Mouse (Mus musculus) MEL (cell line): ENCODE measurements at regions not wholly inside any gene's neighbourhood (a gene's known extent, or its start where the extent isn't known, plus 50 kb on each side); places are given as distances from the start of the nearest gene placed in this dataset.

Experiments
- DNase-seq: peaks from one replicate; pipeline ENCODE4 v3.0.0; 2011; ENCODE audit warnings: low read depth, low spot score
- H3K27ac ChIP-seq: 2 replicates; pipeline ENCODE4 v1.5.1; 2012; ENCODE audit warnings: low read depth, mild to moderate bottlenecking, control low read depth, low read length, moderate library complexity; ENCODE audit not compliant: control insufficient read depth
- H3K27me3 ChIP-seq, 2 experiments: fragments of 150-350 bp in 1 of 2; sonication (generic) in 1 of 2; 2 replicates each; pipeline ENCODE4 v1.6.1; 2012; ENCODE audit warnings: low read length in 2 of 2, mild to moderate bottlenecking in 2 of 2, improper control_type of control experiment in 1 of 2, moderate library complexity in 1 of 2; ENCODE audit not compliant: insufficient read depth in 2 of 2, control insufficient read depth in 1 of 2
- H3K36me3 ChIP-seq, 2 experiments: 2 replicates each; pipeline ENCODE4 v1.6.1; 2012 to 2014; ENCODE audit warnings: low read length in 2 of 2, improper control_type of control experiment in 1 of 2, inconsistent platforms in 1 of 2, mild to moderate bottlenecking in 1 of 2; ENCODE audit not compliant: insufficient read depth in 2 of 2, control insufficient read depth in 1 of 2
- H3K4me1 ChIP-seq, 2 experiments: fragments of 150-350 bp in 1 of 2; sonication (generic) in 1 of 2; 2 replicates each; pipeline ENCODE4 v1.6.1; 2012; ENCODE audit warnings: low read length in 2 of 2, improper control_type of control experiment in 1 of 2, mild to moderate bottlenecking in 1 of 2; ENCODE audit not compliant: insufficient read depth in 2 of 2, control insufficient read depth in 1 of 2
- H3K4me3 ChIP-seq, 2 experiments: fragments of 150-350 bp in 1 of 2; sonication (generic) in 1 of 2; 2 replicates each; pipeline ENCODE4 v1.5.1; 2012; ENCODE audit warnings: low read depth in 2 of 2, low read length in 2 of 2, mild to moderate bottlenecking in 2 of 2, moderate library complexity in 2 of 2, control low read depth in 1 of 2, improper control_type of control experiment in 1 of 2; ENCODE audit not compliant: control insufficient read depth in 1 of 2, insufficient read depth in 1 of 2
- H3K79me2 ChIP-seq: 2 replicates; pipeline ENCODE4 v1.6.1; 2012; ENCODE audit warnings: mild to moderate bottlenecking, low read length, moderate library complexity; ENCODE audit not compliant: control insufficient read depth, poor library complexity, insufficient read depth
- H3K9ac ChIP-seq: 2 replicates; pipeline ENCODE4 v1.6.1; 2012; ENCODE audit warnings: low read depth, mild to moderate bottlenecking, control low read depth, low read length, moderate library complexity; ENCODE audit not compliant: control insufficient read depth, poor library complexity, severe bottlenecking
- H3K9me3 ChIP-seq: fragments of 150-350 bp; sonication (generic); replicated peaks from 2 replicates; pipeline ENCODE4 v1.6.1; 2012; ENCODE audit warnings: mild to moderate bottlenecking, low read length, improper control_type of control experiment, moderate library complexity; ENCODE audit not compliant: insufficient read depth
- BHLHE40 ChIP-seq: IDR thresholded peaks from 2 replicates; pipeline ENCODE4 v1.6.1; 2012; ENCODE audit warnings: low read depth, mild to moderate bottlenecking, inconsistent platforms, low read length, improper control_type of control experiment, borderline replicate concordance
- CHD1 ChIP-seq: IDR thresholded peaks from 2 replicates; pipeline ENCODE4 v1.6.1; 2012; ENCODE audit warnings: low read depth, mild to moderate bottlenecking, inconsistent platforms, low read length, improper control_type of control experiment
- EP300 ChIP-seq, 2 experiments: IDR thresholded peaks; 2 replicates each; pipeline ENCODE4 v1.6.1; 2011; ENCODE audit warnings: improper control_type of control experiment in 2 of 2, low read length in 2 of 2, low read depth in 1 of 2, mild to moderate bottlenecking in 1 of 2
- ETS1 ChIP-seq: IDR thresholded peaks from 2 replicates; pipeline ENCODE4 v1.6.1; 2012; ENCODE audit warnings: low read depth, mild to moderate bottlenecking, inconsistent platforms, low read length, improper control_type of control experiment, moderate library complexity
- GATA1 ChIP-seq: IDR thresholded peaks from 2 replicates; pipeline ENCODE4 v1.6.1; 2011; ENCODE audit warnings: low read depth, low read length, improper control_type of control experiment
- HCFC1 ChIP-seq: IDR thresholded peaks from 2 replicates; pipeline ENCODE4 v1.6.1; 2012; ENCODE audit warnings: low read depth, mild to moderate bottlenecking, inconsistent platforms, low read length, improper control_type of control experiment, moderate library complexity
- JUND ChIP-seq: IDR thresholded peaks from 2 replicates; pipeline ENCODE4 v1.6.1; 2011; ENCODE audit warnings: low read depth, mild to moderate bottlenecking, improper control_type of control experiment, low read length
- MXI1 ChIP-seq: IDR thresholded peaks from 2 replicates; pipeline ENCODE4 v1.6.1; 2011; ENCODE audit warnings: mild to moderate bottlenecking, low read depth, low read length, improper control_type of control experiment
- NRF1 ChIP-seq: IDR thresholded peaks from 2 replicates; pipeline ENCODE4 v1.6.1; 2014; ENCODE audit warnings: low read depth, mild to moderate bottlenecking, inconsistent platforms, low read length, improper control_type of control experiment, moderate library complexity; ENCODE audit not compliant: poor library complexity, insufficient read depth, severe bottlenecking
- POLR2AphosphoS5 ChIP-seq: IDR thresholded peaks from 2 replicates; pipeline ENCODE4 v1.6.1; 2012; ENCODE audit warnings: low read depth, borderline replicate concordance, mild to moderate bottlenecking, inconsistent platforms, low read length, moderate library complexity, mixed read lengths
- RAD21 ChIP-seq: IDR thresholded peaks from 2 replicates; pipeline ENCODE4 v1.6.1; 2011; ENCODE audit warnings: mild to moderate bottlenecking, low read depth, low read length, improper control_type of control experiment
- RCOR1 ChIP-seq: IDR thresholded peaks from 2 replicates; pipeline ENCODE4 v1.6.1; 2012; ENCODE audit warnings: low read depth, mild to moderate bottlenecking, inconsistent platforms, low read length, improper control_type of control experiment
- SIN3A ChIP-seq: IDR thresholded peaks from 2 replicates; pipeline ENCODE4 v1.6.1; 2012; ENCODE audit warnings: low read length, improper control_type of control experiment, inconsistent platforms
- TAL1 ChIP-seq: IDR thresholded peaks from 2 replicates; pipeline ENCODE4 v1.6.1; 2012; ENCODE audit warnings: mild to moderate bottlenecking, inconsistent platforms, low read length, moderate library complexity, mixed read lengths
- TBP ChIP-seq: IDR thresholded peaks from 2 replicates; pipeline ENCODE4 v1.8.0; 2011; ENCODE audit warnings: low read depth, low read length, improper control_type of control experiment
- USF1 ChIP-seq: IDR thresholded peaks from 2 replicates; pipeline ENCODE4 v1.6.1; 2014; ENCODE audit warnings: low read depth, mild to moderate bottlenecking, inconsistent platforms, low read length, improper control_type of control experiment, moderate library complexity
- USF2 ChIP-seq, 2 experiments: IDR thresholded peaks; 2 replicates each; pipeline ENCODE4 v1.6.1; 2011 to 2012; ENCODE audit warnings: improper control_type of control experiment in 2 of 2, low read length in 2 of 2, borderline replicate concordance in 1 of 2, inconsistent platforms in 1 of 2, low read depth in 1 of 2, mild to moderate bottlenecking in 1 of 2; ENCODE audit not compliant: insufficient read depth in 1 of 2
- ZC3H11A ChIP-seq: IDR thresholded peaks from 2 replicates; pipeline ENCODE4 v1.6.1; 2012; ENCODE audit warnings: low read depth, mild to moderate bottlenecking, inconsistent platforms, low read length, improper control_type of control experiment
- ZMIZ1 ChIP-seq: IDR thresholded peaks from 2 replicates; pipeline ENCODE4 v1.6.1; 2012; ENCODE audit warnings: low read depth, mild to moderate bottlenecking, inconsistent platforms, low read length, improper control_type of control experiment, moderate library complexity

- no peaks in the 10 kb centered on the region for H3K4me1 ChIP-seq
- H3K9me3 ChIP-seq = no peaks in the 10 kb centered on the region
- H3K79me2 ChIP-seq = no peaks in the 10 kb centered on the region
- no peak overlapping the region for H3K4me3 ChIP-seq
- DNase-seq = no peak
- H3K36me3 ChIP-seq = no peaks in the 10 kb centered on the region
- no peaks in the 10 kb centered on the region for H3K27me3 ChIP-seq
- H3K9ac ChIP-seq = no peak overlapping the region
- H3K27ac ChIP-seq = no peak overlapping the region
- no peak for TF ChIP-seq RAD21
- TF ChIP-seq SIN3A = no peak
- no peak for TF ChIP-seq ZMIZ1
- no peak for TF ChIP-seq EP300 (IDR thresholded peaks at IDR 0.05; ENCODE audit: low read depth in 1 of 2, low read length in 2 of 2)
- no peak for TF ChIP-seq BHLHE40
- no peak for TF ChIP-seq RCOR1
- TF ChIP-seq GATA1 = no peak
- TF ChIP-seq TAL1 = no peak
- TF ChIP-seq JUND = no peak
- no peak for TF ChIP-seq ETS1
- no peak for TF ChIP-seq CHD1
- TF ChIP-seq HCFC1 = no peak
- TF ChIP-seq NRF1 = no peak
- no peak for TF ChIP-seq USF2 (IDR thresholded peaks at IDR 0.05; ENCODE audit: borderline replicate concordance in 1 of 2, insufficient read depth in 1 of 2, low read depth in 1 of 2, low read length in 2 of 2)
- TF ChIP-seq ZC3H11A = no peak
- TF ChIP-seq MXI1 = no peak
- TF ChIP-seq POLR2AphosphoS5 = no peak
- TF ChIP-seq, all 39 proteins: peak for 0
These were observed 1488.9 kb upstream of the Lrrc6 start for GRCm38 (mm10) chr15:67989428-67990272.

DNA sequence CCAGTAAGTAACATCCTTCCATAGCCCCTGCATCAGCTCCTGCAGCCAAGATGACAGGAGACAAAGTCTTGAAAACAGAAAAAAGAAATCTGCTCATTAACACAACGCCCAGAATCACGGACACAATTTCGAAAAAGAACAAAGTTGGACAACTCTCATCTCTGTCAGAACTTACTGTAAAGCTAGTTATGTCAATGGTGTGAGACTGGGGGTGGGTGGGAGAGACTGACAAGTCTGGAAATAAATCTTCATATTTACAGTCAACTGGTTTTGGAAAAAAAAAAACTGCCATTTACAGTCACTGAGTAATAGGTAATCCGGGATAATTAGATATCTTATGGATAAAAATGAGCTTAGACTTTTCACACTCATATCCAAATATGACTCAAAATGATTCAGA, 1487.2 kb upstream of the Lrrc6 start:
- no peak for TF ChIP-seq USF1
- no peak for TF ChIP-seq TAL1
- TF ChIP-seq TBP = no peak
- Histone ChIP-seq H3K4me1 (no peaks in the 10 kb centered on the region), H3K79me2 (no peaks in the 10 kb centered on the region), H3K27me3 (no peaks in the 10 kb centered on the region), H3K9ac (no peak overlapping the region), H3K4me3 (no peak overlapping the region), H3K36me3 (no peaks in the 10 kb centered on the region), H3K27ac (no peak overlapping the region), H3K9me3 (no peaks in the 10 kb centered on the region)
- no peak for DNase-seq
